Mouse (Mus musculus) heart, adult 8-10 months (tissue): ENCODE results near the gene Dmpk. TPM values are rescaled to one million over a fixed set of nuclear protein-coding genes. Genes with fewer than 3 reads are reported as not detected.

ENCODE experiments used
- DNase-seq: peaks from one replicate; pipeline ENCODE4 v3.0.0; 2022; ENCODE audit warnings: low spot score
- total RNA-seq, 4 experiments: library from RNA; stranded (reverse); gene quantifications; 2 replicates each; pipeline ENCODE4 v1.2.4; 2022

Dmpk gene
- total RNA-seq, 4 experiments from 2014 or later, result 532 to 655 (median 581) TPM

DNA sequence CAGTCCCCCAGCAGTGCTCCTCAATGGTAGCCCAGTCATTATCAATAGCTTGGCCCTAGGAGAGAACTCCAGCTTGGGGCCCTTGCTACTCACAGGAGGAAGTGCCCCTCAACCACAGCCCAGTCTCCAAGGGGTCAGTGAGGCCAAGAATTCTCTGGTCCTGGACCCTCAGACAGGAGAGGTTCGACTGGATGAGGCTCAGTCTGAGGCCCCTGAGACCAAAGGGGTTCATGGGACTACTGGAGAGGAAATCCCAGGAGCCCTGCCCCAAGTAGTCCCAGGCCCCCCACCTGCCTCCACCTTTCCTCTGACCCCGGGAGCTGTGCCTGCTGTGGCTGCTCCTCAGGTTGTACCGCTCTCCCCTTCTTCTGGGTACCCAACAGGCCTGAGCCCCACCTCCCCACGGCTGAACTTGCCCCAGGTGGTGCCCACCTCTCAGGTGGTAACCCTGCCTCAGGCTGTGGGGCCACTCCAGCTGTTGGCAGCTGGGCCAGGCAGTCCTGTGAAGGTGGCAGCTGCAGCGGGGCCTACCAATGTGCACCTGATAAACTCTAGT is 12.8 kb downstream of the Dmpk start:
- DNase-seq, result no peak

DNA sequence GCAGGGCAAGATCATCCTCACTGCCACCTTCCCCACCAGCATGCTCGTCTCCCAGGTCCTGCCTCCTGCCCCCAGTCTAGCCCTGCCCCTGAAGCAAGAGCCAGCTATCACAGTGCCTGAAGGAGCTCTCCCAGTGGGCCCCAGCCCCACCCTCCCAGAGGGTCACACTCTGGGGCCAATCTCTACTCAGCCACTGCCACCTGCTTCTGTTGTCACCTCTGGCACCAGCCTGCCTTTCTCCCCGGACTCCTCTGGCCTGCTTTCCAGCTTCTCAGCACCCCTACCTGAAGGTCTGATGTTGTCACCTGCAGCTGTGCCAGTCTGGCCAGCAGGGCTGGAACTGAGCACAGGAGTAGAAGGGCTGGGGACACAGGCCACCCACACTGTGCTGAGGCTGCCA is 13.6 kb downstream of the Dmpk start:
- no peak for DNase-seq

DNA sequence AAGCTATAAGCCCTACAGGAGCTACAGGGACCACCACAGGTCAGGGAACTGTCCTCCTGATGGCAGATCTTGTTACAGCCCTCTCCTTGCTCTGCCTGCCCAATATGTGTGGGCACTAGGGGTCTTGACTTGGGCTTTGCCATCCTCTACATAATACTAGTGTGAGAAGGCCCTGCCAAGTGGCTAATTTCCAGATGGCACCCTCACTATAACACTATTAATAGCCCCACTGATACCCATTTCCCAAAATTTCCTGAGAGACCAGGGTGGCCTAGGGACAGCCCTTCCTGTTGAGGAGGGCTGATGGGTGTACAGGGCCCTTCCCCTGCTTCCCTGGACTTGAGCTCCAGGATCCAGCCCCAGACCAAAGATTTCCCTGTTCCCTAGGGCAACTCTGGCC is 14.2 kb downstream of the Dmpk start:
- DNase-seq, result no peak

DNA sequence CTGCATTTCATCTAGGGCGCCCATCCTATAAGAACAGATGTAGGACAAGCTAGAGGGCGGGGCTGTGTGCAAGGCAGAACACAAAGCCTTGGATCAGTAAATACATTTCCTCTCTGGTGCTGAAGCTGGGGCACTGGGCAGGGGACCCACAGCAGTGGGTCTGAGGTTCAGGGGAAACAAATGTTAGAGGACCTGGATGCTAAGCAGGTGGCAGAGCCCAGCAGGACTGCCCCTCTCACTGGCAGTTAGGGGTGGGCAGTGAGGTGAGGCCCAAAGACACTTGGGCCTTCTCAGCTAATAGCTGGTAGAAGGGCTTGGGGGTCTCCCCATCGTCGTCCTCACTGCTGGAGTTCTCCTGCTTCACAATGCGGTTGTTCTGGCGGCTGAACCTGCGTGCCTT is 15.2 kb downstream of the Dmpk start:
- no peak for DNase-seq

- no peak for DNase-seq
These were observed 16.6 kb downstream of the Dmpk start for GRCm38 (mm10) chr7:19100290-19100689.

DNA sequence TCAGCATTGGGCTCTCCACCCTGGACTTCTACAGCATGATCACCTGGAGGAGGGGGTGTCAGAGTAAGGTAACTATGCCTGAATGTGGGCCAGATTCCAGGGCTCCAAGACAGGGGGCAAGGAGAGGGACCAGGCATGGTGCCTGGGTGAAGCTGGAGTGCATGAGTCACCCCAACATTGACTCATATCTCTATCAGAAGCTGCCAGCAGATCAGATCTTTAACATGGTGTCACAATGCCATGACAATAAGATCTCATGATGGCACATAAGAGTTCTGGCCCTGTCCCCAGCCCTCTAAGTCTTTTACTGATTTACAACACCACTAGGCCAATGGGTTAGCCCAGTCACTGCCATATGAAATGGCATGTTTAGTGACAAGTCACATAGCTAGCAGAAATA is 20.1 kb downstream of the Dmpk start:
- no peak for DNase-seq

DNA sequence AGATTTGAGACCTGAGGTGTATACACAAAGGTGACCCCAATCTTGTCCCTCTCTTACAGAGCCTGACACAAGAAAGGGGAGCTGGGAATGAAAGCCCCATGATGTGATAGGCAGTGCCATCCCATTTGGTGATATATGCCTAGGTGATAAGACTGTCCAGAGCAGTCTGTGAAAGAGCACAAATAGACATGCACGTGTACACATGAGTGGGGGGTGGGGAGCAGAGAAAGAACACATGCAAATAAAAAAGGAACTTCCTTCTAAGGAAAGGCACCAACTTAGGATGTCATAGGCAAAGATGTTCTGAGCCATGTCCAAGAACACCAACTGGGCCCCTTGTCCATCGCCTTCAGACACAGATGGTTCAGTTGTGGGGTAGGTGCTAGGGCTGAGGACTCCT is 20.8 kb downstream of the Dmpk start:
- DNase-seq, result no peak

DNA sequence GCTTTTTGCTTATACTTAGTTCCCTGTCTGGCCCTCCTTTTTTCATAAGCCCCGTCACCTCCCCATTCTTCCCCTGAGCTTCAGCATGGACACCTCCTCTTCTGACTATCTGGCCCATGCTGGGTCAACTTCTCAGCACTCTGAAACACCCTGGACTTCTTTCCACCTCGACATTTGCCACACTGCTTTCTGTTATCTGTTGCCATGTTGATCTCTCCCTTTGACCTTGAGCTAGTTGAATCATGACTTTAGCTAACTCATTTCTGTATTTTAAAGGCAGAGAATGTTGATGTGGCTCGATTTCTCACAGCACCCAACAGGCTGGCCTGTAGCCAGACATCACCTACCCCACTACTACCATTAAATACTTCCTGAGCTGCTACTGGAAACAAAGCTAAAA is 23.8 kb downstream of the Dmpk start:
- DNase-seq, result no peak

- DNase-seq, result no peak
These were observed 25.9 kb downstream of the Dmpk start for GRCm38 (mm10) chr7:19109565-19109964.

GRCm38 (mm10) chr7:19118028-19118771 is 34.6 kb downstream of the Dmpk start, which contains the start of gene Gm4969:
Gene Gm4969, minus strand, starts transcription at chr7:19118368.
- DNase-seq, result no peak

DNA sequence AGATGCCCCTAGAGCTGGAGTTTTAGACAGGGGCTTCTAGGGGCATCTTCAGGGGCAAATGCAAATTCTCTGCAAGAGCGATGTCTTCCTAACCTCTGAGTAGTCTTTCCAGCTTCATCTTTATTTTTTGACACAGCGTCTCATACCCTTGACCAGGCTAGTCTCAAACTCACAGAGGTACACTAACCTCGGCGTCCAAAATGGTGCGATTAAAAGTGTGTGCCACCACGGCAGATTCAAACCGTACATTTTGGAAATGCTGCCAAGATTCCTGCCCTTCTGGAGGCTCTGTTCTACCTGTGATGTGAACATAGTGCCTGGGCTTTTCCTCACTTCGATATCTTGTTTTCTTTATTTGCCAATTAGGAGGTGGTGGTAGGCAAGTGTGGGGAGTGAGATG is 35.4 kb downstream of the Dmpk start:
- no peak for DNase-seq

DNA sequence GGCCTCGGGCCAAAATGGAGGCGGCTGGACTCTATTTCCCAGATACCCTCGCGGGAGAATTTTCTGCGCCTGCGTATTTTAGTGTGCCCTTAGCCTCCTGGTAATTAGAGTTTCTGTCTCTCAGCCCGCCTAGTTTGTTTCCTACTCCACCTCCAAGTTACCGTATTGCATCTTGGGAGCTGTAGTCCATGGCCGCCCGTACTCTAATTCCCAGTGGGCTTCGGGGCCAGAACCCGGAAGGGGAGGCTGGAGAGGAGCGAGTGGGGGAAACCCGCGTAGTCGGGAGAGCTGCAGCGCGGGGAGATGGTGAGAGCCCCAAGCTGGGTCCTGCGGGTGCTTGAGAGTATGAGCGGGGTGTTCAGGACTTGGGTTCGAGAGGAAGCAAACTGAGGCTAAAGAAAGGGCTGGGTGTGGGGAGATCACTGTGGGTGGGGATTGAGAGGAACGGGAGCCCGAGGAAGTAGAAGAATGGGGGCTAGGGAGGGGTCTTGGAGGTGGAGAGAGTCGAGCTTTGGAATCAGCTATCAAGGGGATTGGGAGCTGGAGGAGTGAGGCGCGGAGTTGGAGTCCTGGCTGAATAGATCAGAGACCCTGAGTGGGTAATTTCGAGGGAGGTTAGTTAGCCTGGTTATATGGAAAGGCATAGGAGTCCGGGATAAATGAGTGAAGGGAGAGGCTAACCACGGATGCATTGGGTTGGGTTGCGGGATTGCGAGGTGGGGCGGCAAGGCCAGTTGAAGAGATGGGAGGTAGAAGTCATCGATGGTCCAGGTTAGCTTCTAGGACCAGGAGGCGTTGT is 36.2 kb downstream of the Dmpk start, which contains the start of gene Fbxo46:
TSS of gene Fbxo46 (plus strand) at position 229 of the 799 bp plus-strand sequence.
- peak; percentile 99 for DNase-seq

GRCm38 (mm10) chr7:19121686-19122085 is 38.0 kb downstream of the Dmpk start:
- DNase-seq, result no peak

- DNase-seq, result no peak
These were observed 41.1 kb downstream of the Dmpk start for GRCm38 (mm10) chr7:19124713-19125112.

GRCm38 (mm10) chr7:19127744-19128143 is 44.1 kb downstream of the Dmpk start:
- no peak for DNase-seq

DNA sequence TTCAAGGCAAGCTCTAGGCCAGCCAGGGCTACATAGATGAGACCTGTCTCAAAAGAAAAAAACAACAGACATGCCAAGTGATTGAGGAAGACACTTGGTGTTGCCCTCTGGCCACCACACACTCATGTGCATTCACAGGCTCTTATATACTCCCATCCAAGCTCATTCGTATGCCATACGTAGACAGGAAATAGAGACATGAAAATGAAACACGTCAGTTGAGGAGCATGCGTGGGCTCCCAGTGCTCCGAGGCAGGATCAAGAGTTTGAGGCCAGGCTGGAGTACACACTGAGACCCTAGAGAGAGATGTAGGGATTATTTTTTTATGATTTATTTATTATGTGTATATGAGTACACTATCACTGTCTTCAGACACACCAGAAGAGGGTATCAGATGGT is 45.7 kb downstream of the Dmpk start:
- no peak for DNase-seq

- no peak for DNase-seq
These were observed 47.0 kb downstream of the Dmpk start for GRCm38 (mm10) chr7:19130657-19131056.

GRCm38 (mm10) chr7:19131324-19131848 is 47.7 kb downstream of the Dmpk start:
- DNase-seq, result peak; percentile 98

DNA sequence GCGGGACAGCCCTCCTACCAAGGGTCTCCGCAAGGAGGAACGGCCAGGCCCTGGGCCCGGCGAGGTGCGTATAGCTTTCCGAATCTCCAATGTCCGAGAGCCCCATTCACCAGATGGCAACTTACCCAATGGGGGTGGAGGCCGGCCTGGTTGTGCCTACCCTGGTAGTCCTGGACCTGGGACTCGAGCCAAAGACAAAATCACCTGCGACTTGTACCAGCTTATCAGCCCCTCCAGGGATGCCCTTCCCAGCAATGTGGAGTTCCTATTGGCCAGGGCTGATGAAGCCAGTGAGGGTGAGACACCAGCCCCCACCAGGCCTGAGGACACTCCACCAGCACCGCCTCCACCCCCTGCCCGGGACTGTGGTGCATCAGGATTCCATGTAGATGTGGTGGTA is 52.5 kb downstream of the Dmpk start:
- DNase-seq, result no peak

- DNase-seq, result no peak
These were observed 53.2 kb downstream of the Dmpk start for GRCm38 (mm10) chr7:19136673-19137334.

GRCm38 (mm10) chr7:19137380-19137779 is 53.7 kb downstream of the Dmpk start:
- DNase-seq, result no peak
